Mouse (Mus musculus) liver, embryonic 16.5 days (tissue): ENCODE measurements at regions not wholly inside any gene's neighbourhood (a gene's known extent, or its start where the extent isn't known, plus 50 kb on each side); places are given as distances from the start of the nearest gene placed in this dataset.

Experiments
- ATAC-seq: fragments of 200-750 bp; cut with Nextera tagmentation; 2 replicates; pipeline ENCODE4 v1.8.0; 2017; ENCODE audit warnings: low read depth, mild to moderate bottlenecking, moderate number of reproducible peaks, moderate library complexity
- H3K27ac ChIP-seq: fragments of 300-500 bp; sonication (generic); 2 replicates; pipeline ENCODE4 v1.5.1; 2014; ENCODE audit warnings: mild to moderate bottlenecking, low read length
- H3K27me3 ChIP-seq: fragments of 300-500 bp; sonication (generic); 2 replicates; pipeline ENCODE4 v1.6.1; 2014; ENCODE audit warnings: low read depth, low read length, mixed read lengths; ENCODE audit not compliant: control insufficient read depth, insufficient read depth
- H3K36me3 ChIP-seq: fragments of 300-500 bp; sonication (generic); 2 replicates; pipeline ENCODE4 v1.6.1; 2014; ENCODE audit warnings: mild to moderate bottlenecking; ENCODE audit not compliant: control insufficient read depth, insufficient read depth
- H3K4me1 ChIP-seq: fragments of 300-500 bp; sonication (generic); 2 replicates; pipeline ENCODE4 v1.6.1; 2014; ENCODE audit warnings: low read depth, low read length, mixed read lengths; ENCODE audit not compliant: control insufficient read depth
- H3K4me2 ChIP-seq: fragments of 300-500 bp; sonication (generic); 2 replicates; pipeline ENCODE4 v1.6.1; 2014; ENCODE audit warnings: low read depth, low read length, mixed read lengths
- H3K4me3 ChIP-seq: fragments of 300-500 bp; sonication (generic); 2 replicates; pipeline ENCODE4 v1.5.1; 2014; ENCODE audit warnings: low read depth, mild to moderate bottlenecking, low read length
- H3K9ac ChIP-seq: fragments of 300-500 bp; sonication (generic); 2 replicates; pipeline ENCODE4 v1.6.1; 2014; ENCODE audit warnings: low read depth, low read length
- H3K9me3 ChIP-seq: fragments of 300-500 bp; sonication (generic); replicated peaks from 2 replicates; pipeline ENCODE4 v1.6.1; 2016; ENCODE audit warnings: low read length; ENCODE audit not compliant: control insufficient read depth
- WGBS: fragments of 180-500 bp; shearing (Covaris S2); extraction: QIAGEN DNeasy Blood & Tissue Kit; methylation state at CpG from one replicate; pipeline ENCODE4 v1.1.7; 2014; ENCODE audit not compliant: insufficient replicate concordance; 5-methylcytosine and 5-hydroxymethylcytosine counted together

GRCm38 (mm10) chr3:57073962-57074506, 227.8 kb downstream of the Tm4sf1 start:
- Histone ChIP-seq H3K4me2 (no peak overlapping the region), H3K4me1 (no peaks in the 10 kb centered on the region), H3K9ac (no peak overlapping the region), H3K36me3 (no peaks in the 10 kb centered on the region), H3K27ac (no peak overlapping the region), H3K4me3 (no peak overlapping the region), H3K9me3 (no peaks in the 10 kb centered on the region), H3K27me3 (no peaks in the 10 kb centered on the region)
- ATAC-seq = no peak
- 50% methylated on average over 4 of the region's 4 CpGs for WGBS

GRCm38 (mm10) chr3:57033021-57033420, 268.8 kb downstream of the Tm4sf1 start:
- ATAC-seq = no peak
- H3K27me3 ChIP-seq = no peaks in the 10 kb centered on the region
- no peaks in the 10 kb centered on the region for H3K9me3 ChIP-seq
- no peaks in the 10 kb centered on the region for H3K36me3 ChIP-seq
- no peak overlapping the region for H3K4me2 ChIP-seq
- no peak overlapping the region for H3K9ac ChIP-seq
- no peaks in the 10 kb centered on the region for H3K4me1 ChIP-seq
- no peak overlapping the region for H3K4me3 ChIP-seq
- H3K27ac ChIP-seq = no peak overlapping the region

- H3K36me3 ChIP-seq = no peaks in the 10 kb centered on the region
- H3K4me2 ChIP-seq = no peak overlapping the region
- no peaks in the 10 kb centered on the region for H3K27me3 ChIP-seq
- ATAC-seq = no peak
- H3K9me3 ChIP-seq = no peaks in the 10 kb centered on the region
- H3K27ac ChIP-seq = no peak overlapping the region
- no peaks in the 10 kb centered on the region for H3K4me1 ChIP-seq
- H3K9ac ChIP-seq = no peak overlapping the region
- no peak overlapping the region for H3K4me3 ChIP-seq
Observed at GRCm38 (mm10) chr3:57018171-57018570, 283.6 kb downstream of the Tm4sf1 start.

DNA sequence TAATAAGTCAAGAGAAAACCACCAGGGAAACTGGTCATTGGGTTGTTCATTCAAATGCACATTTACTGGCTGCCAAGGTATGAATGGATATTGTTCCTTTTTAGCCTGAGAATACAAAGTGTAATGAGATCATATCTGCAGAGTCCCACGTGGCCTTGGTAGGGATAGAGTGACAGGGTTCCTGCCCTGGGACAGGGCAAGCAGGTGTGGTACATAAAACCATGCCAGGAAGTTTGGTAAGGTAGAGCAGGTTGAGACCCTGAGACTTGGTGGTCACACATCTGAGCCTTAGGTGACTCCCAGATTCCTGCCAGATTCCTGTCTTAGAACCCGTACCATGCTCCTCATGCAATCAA, 320.5 kb downstream of the Tm4sf1 start:
- Histone ChIP-seq H3K27ac (no peak overlapping the region), H3K36me3 (no peaks in the 10 kb centered on the region), H3K4me2 (no peak overlapping the region), H3K4me1 (no peaks in the 10 kb centered on the region), H3K27me3 (no peaks in the 10 kb centered on the region), H3K9ac (no peak overlapping the region), H3K9me3 (no peaks in the 10 kb centered on the region), H3K4me3 (no peak overlapping the region)
- no peak for ATAC-seq
- WGBS = 62% methylated on average over 2 of the region's 2 CpGs

DNA sequence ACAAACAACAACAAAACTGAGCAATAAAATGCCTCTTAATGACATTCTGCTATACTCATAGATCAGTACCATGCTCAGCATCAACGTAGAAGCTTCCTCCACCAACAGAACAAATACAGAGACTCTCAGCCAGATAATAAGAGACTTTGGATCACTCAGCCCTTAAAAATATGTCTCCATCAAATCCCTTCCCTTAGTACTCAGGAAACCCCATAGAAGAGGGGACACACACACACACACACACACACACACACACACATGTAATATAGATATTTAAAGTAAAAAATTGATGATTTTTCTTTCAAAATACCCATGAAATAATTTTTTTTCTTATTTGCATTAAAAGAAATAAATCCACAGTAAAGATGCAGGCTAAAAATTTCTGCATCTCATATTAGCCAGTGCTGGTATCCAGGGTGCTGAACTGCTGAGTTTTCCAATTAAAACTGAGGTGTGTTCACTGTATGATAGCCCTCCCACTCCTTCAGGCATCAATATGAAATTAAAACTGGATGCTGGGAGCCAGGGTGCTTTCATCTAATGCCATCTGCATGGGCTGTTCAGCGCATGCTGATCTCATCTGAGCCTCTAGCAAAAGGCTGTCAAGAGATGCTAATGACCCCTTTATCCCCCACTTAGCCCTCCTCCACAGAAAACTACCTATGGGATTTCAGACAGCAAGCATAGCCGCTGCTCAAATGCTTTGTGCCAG, 321.0 kb downstream of the Tm4sf1 start:
- H3K4me3 ChIP-seq = no peak overlapping the region
- H3K4me1 ChIP-seq = no peaks in the 10 kb centered on the region
- 52% methylated on average over 3 of the region's 3 CpGs for WGBS
- H3K27me3 ChIP-seq = no peaks in the 10 kb centered on the region
- no peaks in the 10 kb centered on the region for H3K9me3 ChIP-seq
- H3K27ac ChIP-seq = no peak overlapping the region
- H3K4me2 ChIP-seq = no peak overlapping the region
- no peak overlapping the region for H3K9ac ChIP-seq
- no peaks in the 10 kb centered on the region for H3K36me3 ChIP-seq
- ATAC-seq = no peak

DNA sequence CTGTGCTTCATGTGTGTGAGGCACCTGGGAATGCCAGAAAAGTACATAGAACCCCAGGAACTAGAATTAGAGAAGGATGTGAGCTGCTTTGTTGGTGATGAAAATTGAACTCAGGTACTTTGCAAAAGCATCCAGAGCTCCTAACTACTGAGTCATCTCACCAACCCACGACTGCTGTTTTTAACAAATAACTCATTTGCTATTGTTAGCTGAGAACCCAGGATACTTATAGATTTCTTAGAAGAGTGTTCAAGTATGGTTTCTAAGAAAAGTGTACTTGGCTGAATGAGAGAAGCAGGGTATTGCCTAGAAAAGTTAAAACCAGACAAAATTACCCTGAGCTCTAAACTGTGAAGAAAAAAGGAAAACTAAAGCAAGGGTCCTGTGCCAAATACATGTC, 335.8 kb downstream of the Tm4sf1 start:
- Histone ChIP-seq H3K27me3 (no peaks in the 10 kb centered on the region), H3K9ac (no peak overlapping the region), H3K27ac (no peak overlapping the region), H3K4me2 (no peak overlapping the region), H3K4me3 (no peak overlapping the region), H3K36me3 (no peaks in the 10 kb centered on the region), H3K9me3 (no peaks in the 10 kb centered on the region), H3K4me1 (no peaks in the 10 kb centered on the region)
- ATAC-seq = no peak
- WGBS = 23% methylated on average over 1 of the region's 1 CpGs

DNA sequence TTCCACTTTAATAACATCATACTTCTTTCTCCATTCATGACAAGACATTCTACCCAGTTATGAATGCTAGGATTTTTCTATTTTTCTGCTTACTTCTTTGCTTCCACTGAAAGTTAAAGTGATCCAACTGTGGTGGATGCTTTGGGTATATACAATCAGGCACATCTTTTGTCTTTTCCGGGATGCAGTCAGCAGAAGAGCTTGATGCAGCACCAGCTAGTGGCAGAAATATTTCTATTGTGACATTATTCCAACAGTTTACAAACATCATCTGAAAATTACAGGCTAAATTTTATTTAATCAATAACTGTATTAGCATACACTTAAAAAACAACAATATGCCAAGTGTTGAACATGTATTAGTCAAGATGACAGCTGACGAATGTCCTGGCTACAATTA, 336.3 kb downstream of the Tm4sf1 start:
- H3K27me3 ChIP-seq = no peaks in the 10 kb centered on the region
- H3K36me3 ChIP-seq = no peaks in the 10 kb centered on the region
- no peaks in the 10 kb centered on the region for H3K4me1 ChIP-seq
- WGBS = 56% methylated on average over 2 of the region's 2 CpGs
- no peak overlapping the region for H3K27ac ChIP-seq
- H3K9me3 ChIP-seq = no peaks in the 10 kb centered on the region
- H3K4me3 ChIP-seq = no peak overlapping the region
- H3K9ac ChIP-seq = no peak overlapping the region
- no peak for ATAC-seq
- H3K4me2 ChIP-seq = no peak overlapping the region

- no peak overlapping the region for H3K9ac ChIP-seq
- no peak for ATAC-seq
- H3K9me3 ChIP-seq = no peaks in the 10 kb centered on the region
- no peaks in the 10 kb centered on the region for H3K27me3 ChIP-seq
- H3K4me2 ChIP-seq = no peak overlapping the region
- no peak overlapping the region for H3K4me3 ChIP-seq
- no peaks in the 10 kb centered on the region for H3K4me1 ChIP-seq
- H3K27ac ChIP-seq = no peak overlapping the region
- no peaks in the 10 kb centered on the region for H3K36me3 ChIP-seq
- 73% methylated on average over 3 of the region's 3 CpGs for WGBS
Observed at GRCm38 (mm10) chr3:56964156-56964555, 337.6 kb downstream of the Tm4sf1 start.

- Histone ChIP-seq H3K4me1 (no peaks in the 10 kb centered on the region), H3K9ac (no peak overlapping the region), H3K27me3 (no peaks in the 10 kb centered on the region), H3K9me3 (no peaks in the 10 kb centered on the region), H3K27ac (no peak overlapping the region), H3K4me3 (no peak overlapping the region), H3K4me2 (no peak overlapping the region), H3K36me3 (no peaks in the 10 kb centered on the region)
- 38% methylated on average over 3 of the region's 3 CpGs for WGBS
- no peak for ATAC-seq
Observed at GRCm38 (mm10) chr3:56963251-56963650, 338.5 kb downstream of the Tm4sf1 start.
